Mouse (Mus musculus) thymus, postnatal 36 days (tissue): Measurements from ENCODE around the gene Snrnp40.

Experiments used
- DNase-seq, 2 experiments: peaks; one replicate each; pipeline ENCODE4 v3.0.0; 2022; ENCODE audit warnings: mixed read lengths in 2 of 2

Snrnp40 gene

GRCm38 (mm10) chr4:130387256-130387655, 27.3 kb downstream of the Snrnp40 start:
- DNase-seq: no peak

- no peak for DNase-seq
Measured at GRCm38 (mm10) chr4:130389496-130389895, 29.6 kb downstream of the Snrnp40 start.

GRCm38 (mm10) chr4:130389927-130390326, 30.0 kb downstream of the Snrnp40 start:
- no peak for DNase-seq

- DNase-seq: no peak
Measured at GRCm38 (mm10) chr4:130391265-130391664, 31.3 kb downstream of the Snrnp40 start.
